Mouse (Mus musculus): ENCODE measurements around the gene Inppl1. TPM values are rescaled to one million over a fixed set of nuclear protein-coding genes. Genes with fewer than 3 reads are reported as not detected.

The Inppl1 gene
- polyA plus RNA-seq, 1 experiment from 2014 or later = 35.6 TPM

DNA sequence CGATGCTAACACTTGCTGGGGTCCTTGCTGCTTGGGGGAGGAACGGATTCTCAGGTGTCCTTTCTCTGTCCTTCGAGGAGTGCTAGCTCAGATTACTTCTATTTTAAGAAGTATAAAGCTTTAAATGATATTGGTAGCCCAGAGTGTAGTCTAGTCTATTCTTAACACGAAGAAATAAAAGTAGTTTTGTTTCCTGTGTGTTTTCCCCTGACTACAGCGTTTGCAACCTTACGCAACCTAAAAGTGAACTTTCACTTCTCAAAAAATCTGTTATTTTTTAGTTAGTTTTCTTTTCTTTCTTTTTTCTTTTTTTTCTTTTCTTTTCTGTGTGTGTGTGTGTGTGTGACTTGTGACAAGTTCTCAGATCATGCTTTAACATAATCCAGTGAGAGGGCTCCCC is 13.7 kb upstream of the Inppl1 start:
- Histone ChIP-seq H3K4me1 (replicated peaks; ENCODE audit: insufficient read depth, low read length) (no peaks in the 10 kb centered on the region), H3K27ac (no peak overlapping the region), H3K4me3 (replicated peaks; ENCODE audit: low read depth, low read length) (no peak overlapping the region), H3K9ac (ENCODE audit: low read depth, low read length) (no peak overlapping the region), H3K4me2 (ENCODE audit: low read length) (no peak overlapping the region), H3K36me3 (ENCODE audit: insufficient read depth, low read length) (no peaks in the 10 kb centered on the region), H3K27me3 (ENCODE audit: insufficient read depth, low read length) (no peaks in the 10 kb centered on the region), H3K9me3 (replicated peaks; ENCODE audit: low read length) (no peaks in the 10 kb centered on the region)
- no peak for ATAC-seq (replicated peaks; ENCODE audit: low FRiP score, low read depth)
- DNase-seq (ENCODE audit: low spot score) = no peak
- TF ChIP-seq CTCF (IDR thresholded peaks at IDR 0.05; ENCODE audit: low read depth) = no peak
- WGBS = 60% methylated on average over 6 of the region's 6 CpGs

DNA sequence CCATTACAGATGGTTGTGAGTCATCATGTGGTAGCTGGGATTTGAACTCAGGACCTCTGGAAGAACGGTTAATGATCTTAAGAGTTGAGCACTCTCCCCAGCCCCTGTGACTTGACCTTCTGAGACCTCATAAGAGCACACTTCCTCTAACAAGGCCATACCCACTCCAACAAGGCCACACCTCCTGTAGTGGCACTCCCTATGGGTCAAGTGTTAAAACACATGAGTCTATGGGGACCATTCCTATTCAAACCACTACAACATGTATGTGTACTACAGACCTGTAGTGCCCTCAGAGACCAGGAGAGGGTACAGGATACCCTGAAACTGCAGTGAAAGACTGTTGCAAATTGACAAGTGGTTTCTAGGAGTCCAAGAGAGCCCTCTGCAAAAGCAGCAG is 9.9 kb upstream of the Inppl1 start:
- ATAC-seq (replicated peaks; ENCODE audit: low FRiP score, low read depth) = 0 out of 2 replicates have a peak, but pooled peaks have one; percentile 40
- WGBS = 93% methylated on average over 1 of the region's 1 CpGs

DNA sequence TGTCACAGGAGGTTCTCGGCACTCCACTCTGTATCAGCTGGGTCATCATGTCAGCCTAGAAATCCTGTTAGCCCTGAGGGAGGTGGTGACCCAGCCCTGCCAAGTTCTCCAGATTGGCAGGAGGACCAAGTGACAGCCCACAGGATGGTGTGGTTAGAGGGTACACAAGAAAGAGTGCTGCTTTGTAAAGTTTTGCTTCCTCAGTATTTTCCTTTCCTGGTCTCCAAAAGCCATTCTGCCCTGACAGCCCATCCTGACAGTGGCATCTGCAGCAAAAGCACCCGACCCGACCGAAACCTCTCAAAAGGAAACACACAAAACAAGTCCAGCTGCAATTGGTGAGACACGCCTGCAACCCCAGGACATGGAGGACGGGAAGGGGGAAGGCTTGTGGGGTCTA is 6.2 kb upstream of the Inppl1 start:
- Histone ChIP-seq H3K27ac (no peak overlapping the region), H3K4me2 (ENCODE audit: low read length) (no peak overlapping the region), H3K4me3 (replicated peaks; ENCODE audit: low read depth, low read length) (no peak overlapping the region), H3K9ac (ENCODE audit: low read depth, low read length) (no peak overlapping the region), H3K36me3 (ENCODE audit: insufficient read depth, low read length) (no peaks in the 10 kb centered on the region), H3K4me1 (replicated peaks; ENCODE audit: insufficient read depth, low read length) (peaks cover under 1% of the 10 kb centered on the region; the same call in 1 of the 2 replicates), H3K9me3 (replicated peaks; ENCODE audit: low read length) (no peaks in the 10 kb centered on the region), H3K27me3 (ENCODE audit: insufficient read depth, low read length) (no peaks in the 10 kb centered on the region)
- DNase-seq (ENCODE audit: low spot score) = no peak
- whole genome bisulfite sequencing = 70% methylated on average over 6 of the region's 6 CpGs
- no peak for TF ChIP-seq CTCF (IDR thresholded peaks at IDR 0.05; ENCODE audit: low read depth)
- ATAC-seq (replicated peaks; ENCODE audit: low FRiP score, low read depth) = no peak

More for the DNA sequence above, 9.9 kb upstream of the Inppl1 start:
- Histone ChIP-seq H3K4me3 (replicated peaks; ENCODE audit: low read depth, low read length) (no peak overlapping the region), H3K9me3 (replicated peaks; ENCODE audit: low read length) (no peaks in the 10 kb centered on the region), H3K27me3 (ENCODE audit: insufficient read depth, low read length) (no peaks in the 10 kb centered on the region), H3K9ac (ENCODE audit: low read depth, low read length) (no peak overlapping the region), H3K4me2 (ENCODE audit: low read length) (no peak overlapping the region), H3K4me1 (replicated peaks; ENCODE audit: insufficient read depth, low read length) (no peaks in the 10 kb centered on the region), H3K27ac (no peak overlapping the region), H3K36me3 (ENCODE audit: insufficient read depth, low read length) (no peaks in the 10 kb centered on the region)
- no peak for TF ChIP-seq CTCF (IDR thresholded peaks at IDR 0.05; ENCODE audit: low read depth)
- no peak for DNase-seq (ENCODE audit: low spot score)

DNA sequence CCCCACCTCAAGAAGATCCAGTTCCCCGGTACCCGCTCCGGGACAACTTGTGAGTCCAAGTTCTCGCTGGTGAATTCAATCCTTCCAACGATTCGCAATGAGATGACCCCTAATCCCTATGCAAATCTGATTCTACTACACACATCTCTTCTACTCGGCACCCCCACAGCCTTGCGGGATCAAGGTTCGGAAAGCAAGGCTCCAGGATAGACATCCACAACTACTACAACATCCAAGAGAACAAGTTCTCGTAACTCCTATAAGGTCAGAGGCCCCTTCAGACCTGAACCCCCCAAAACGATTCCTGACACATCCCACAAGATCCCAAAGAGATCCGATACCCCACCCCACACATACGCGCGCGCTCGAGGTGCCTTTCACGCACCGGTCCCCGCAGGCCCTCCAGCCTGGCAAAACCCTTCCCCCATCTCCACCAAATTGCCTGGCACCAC is 849 bp downstream of the Inppl1 start:
- Histone ChIP-seq H3K27me3 (ENCODE audit: insufficient read depth, low read length) (no peaks in the 10 kb centered on the region), H3K36me3 (ENCODE audit: insufficient read depth, low read length) (peaks cover 16% of the 10 kb centered on the region), H3K9me3 (replicated peaks; ENCODE audit: low read length) (no peaks in the 10 kb centered on the region), H3K9ac (ENCODE audit: low read depth, low read length) (peak overlapping the region; percentile 98), H3K4me3 (replicated peaks; ENCODE audit: low read depth, low read length) (peak overlapping the region; percentile 84), H3K4me2 (ENCODE audit: low read length) (peak overlapping the region; percentile 90), H3K27ac (peak overlapping the region; percentile 97), H3K4me1 (replicated peaks; ENCODE audit: insufficient read depth, low read length) (peaks cover 15% of the 10 kb centered on the region; the same call in 1 of the 2 replicates)
- under 1% methylated on average over 20 of the region's 20 CpGs for WGBS
- DNase-seq (ENCODE audit: low spot score) = peak; percentile 58
- TF ChIP-seq CTCF (IDR thresholded peaks at IDR 0.05; ENCODE audit: low read depth) = no peak
- 0 out of 2 replicates have a peak, but pooled peaks have one; percentile 1 for ATAC-seq (replicated peaks; ENCODE audit: low FRiP score, low read depth)

DNA sequence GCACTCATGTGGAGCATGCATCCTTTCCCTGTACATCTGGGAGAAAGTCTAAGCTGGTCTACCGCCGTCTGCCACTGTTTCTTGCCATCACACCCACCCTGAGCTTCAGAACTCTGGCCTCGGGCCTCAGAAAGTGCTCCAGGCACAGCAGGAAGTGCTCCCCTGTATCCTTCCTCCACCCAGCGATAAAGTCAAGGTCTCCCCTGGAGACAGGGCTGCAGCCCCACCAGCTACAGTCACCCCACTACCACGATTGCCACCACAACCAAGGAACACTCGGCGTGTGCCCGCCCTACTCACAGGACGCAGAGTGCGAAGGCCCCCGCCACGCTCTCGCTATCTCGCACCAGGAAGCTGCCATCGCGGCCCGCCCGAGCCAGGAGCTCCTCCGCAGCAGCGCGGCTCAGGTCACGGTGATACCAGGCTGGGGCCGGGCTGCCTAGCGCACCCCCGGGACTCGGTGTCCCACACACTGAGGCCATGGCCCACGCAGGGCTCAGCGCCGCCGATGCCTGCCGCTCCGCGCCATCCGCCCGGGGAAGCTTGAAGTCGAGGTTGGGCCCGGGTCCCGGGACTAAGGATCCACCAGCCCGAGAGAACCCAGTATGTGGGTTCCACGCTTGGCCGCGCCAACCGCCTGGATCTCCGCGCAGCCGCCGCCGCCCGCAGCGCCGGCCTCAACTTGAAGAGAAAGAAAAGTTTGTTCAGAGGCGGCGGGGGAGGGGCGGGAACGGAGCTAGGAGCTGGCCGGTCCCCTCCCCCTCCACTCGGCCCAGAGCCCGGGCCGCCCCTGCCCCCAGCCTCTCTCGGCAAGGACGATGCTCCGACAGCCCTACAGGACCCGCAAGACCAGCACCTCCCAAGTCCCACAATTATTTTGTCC is 1.5 kb downstream of the Inppl1 start:
- H3K27ac ChIP-seq = peak overlapping the region; percentile 97
- WGBS = under 1% methylated on average over 60 of the region's 63 CpGs
- peak; percentile 36; the same call in 1 of the 2 replicates for ATAC-seq (replicated peaks; ENCODE audit: low FRiP score, low read depth)
- no peak for TF ChIP-seq CTCF (IDR thresholded peaks at IDR 0.05; ENCODE audit: low read depth)
- H3K4me2 ChIP-seq (ENCODE audit: low read length) = peak overlapping the region; percentile 90
- no peaks in the 10 kb centered on the region for H3K9me3 ChIP-seq (replicated peaks; ENCODE audit: low read length)
- peaks cover 15% of the 10 kb centered on the region; the same call in 1 of the 2 replicates for H3K4me1 ChIP-seq (replicated peaks; ENCODE audit: insufficient read depth, low read length)
- peak overlapping the region; percentile 84 for H3K4me3 ChIP-seq (replicated peaks; ENCODE audit: low read depth, low read length)
- no peaks in the 10 kb centered on the region for H3K27me3 ChIP-seq (ENCODE audit: insufficient read depth, low read length)
- peaks cover 23% of the 10 kb centered on the region for H3K36me3 ChIP-seq (ENCODE audit: insufficient read depth, low read length)
- DNase-seq (ENCODE audit: low spot score) = peak; percentile 73
- peak overlapping the region; percentile 98 for H3K9ac ChIP-seq (ENCODE audit: low read depth, low read length)

DNA sequence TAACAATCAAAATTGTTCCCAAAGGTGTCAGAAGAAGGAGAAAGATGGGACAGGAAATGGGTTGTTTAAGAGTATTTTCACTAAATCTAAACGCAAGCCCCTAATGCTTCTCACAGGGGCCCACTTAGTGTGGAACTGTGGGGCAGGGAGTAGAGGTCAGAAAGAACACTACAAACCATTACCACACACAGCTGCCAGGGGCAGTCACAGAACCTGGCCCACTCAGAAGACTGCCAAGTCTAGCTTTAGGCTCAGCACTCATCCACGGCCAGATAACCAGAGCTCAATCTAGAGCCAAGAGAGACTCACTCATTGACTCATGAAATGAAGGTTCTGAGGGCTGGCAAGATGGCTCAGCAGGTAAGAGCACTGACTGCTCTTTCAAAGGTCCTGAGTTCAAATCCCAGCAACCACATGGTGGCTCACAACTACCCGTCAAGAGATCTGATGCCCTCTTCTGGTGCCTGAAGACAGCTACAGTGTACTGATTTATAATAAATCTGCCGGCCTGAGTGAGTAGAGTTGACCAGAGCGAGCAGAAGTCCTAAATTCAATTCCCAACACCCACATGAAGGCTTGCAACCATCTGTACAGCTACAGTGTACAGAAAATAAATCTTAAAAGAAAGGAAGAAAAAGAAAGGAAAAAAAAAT is 2.4 kb downstream of the Inppl1 start:
- Histone ChIP-seq H3K9ac (ENCODE audit: low read depth, low read length) (peak overlapping the region; percentile 98), H3K27me3 (ENCODE audit: insufficient read depth, low read length) (no peaks in the 10 kb centered on the region), H3K36me3 (ENCODE audit: insufficient read depth, low read length) (peaks cover 32% of the 10 kb centered on the region), H3K9me3 (replicated peaks; ENCODE audit: low read length) (no peaks in the 10 kb centered on the region), H3K4me2 (ENCODE audit: low read length) (peak overlapping the region; percentile 90), H3K27ac (peak overlapping the region; percentile 97), H3K4me1 (replicated peaks; ENCODE audit: insufficient read depth, low read length) (peaks cover 15% of the 10 kb centered on the region; the same call in 1 of the 2 replicates), H3K4me3 (replicated peaks; ENCODE audit: low read depth, low read length) (peak overlapping the region; percentile 84)
- ATAC-seq (replicated peaks; ENCODE audit: low FRiP score, low read depth) (no peak), DNase-seq (ENCODE audit: low spot score) (peak; percentile 40)
- TF ChIP-seq CTCF (IDR thresholded peaks at IDR 0.05; ENCODE audit: low read depth) = peak; percentile 48
- WGBS = 29% methylated on average over 5 of the region's 5 CpGs

Data from kidney, postnatal 0 days (tissue).